Mouse (Mus musculus) myocyte (in vitro differentiated cells): ENCODE measurements around the gene 3110082I17Rik.

Experiments
- MAX ChIP-seq: IDR thresholded peaks from one replicate; pipeline ENCODE4 v1.6.1; 2011; ENCODE audit warnings: low read depth, mild to moderate bottlenecking, control low read depth
- POLR2A ChIP-seq: IDR thresholded peaks from one replicate; pipeline ENCODE4 v1.6.1; 2011; ENCODE audit warnings: low read depth, mild to moderate bottlenecking, control low read depth, moderate library complexity; ENCODE audit not compliant: insufficient read length
- POLR2AphosphoS2 ChIP-seq: IDR thresholded peaks from one replicate; pipeline ENCODE4 v1.6.1; 2011; ENCODE audit warnings: low read depth, control low read depth; ENCODE audit not compliant: insufficient read length

- TF ChIP-seq POLR2A (no peak), POLR2AphosphoS2 (no peak), MAX (no peak)
Measured at GRCm38 (mm10) chr5:139317751-139318504, 142.4 kb downstream of the 3110082I17Rik start.
